Mouse (Mus musculus) ovary, adult 18-20 months (tissue): Measurements from ENCODE around the gene Hyal3.
A peak's percentile ranks its signal among the peaks of the same experiment; 100 is the strongest.

ENCODE experiments used
- DNase-seq: peaks from one replicate; pipeline ENCODE4 v3.0.0; 2022; ENCODE audit warnings: low spot score, mixed read lengths

The Hyal3 gene

DNA sequence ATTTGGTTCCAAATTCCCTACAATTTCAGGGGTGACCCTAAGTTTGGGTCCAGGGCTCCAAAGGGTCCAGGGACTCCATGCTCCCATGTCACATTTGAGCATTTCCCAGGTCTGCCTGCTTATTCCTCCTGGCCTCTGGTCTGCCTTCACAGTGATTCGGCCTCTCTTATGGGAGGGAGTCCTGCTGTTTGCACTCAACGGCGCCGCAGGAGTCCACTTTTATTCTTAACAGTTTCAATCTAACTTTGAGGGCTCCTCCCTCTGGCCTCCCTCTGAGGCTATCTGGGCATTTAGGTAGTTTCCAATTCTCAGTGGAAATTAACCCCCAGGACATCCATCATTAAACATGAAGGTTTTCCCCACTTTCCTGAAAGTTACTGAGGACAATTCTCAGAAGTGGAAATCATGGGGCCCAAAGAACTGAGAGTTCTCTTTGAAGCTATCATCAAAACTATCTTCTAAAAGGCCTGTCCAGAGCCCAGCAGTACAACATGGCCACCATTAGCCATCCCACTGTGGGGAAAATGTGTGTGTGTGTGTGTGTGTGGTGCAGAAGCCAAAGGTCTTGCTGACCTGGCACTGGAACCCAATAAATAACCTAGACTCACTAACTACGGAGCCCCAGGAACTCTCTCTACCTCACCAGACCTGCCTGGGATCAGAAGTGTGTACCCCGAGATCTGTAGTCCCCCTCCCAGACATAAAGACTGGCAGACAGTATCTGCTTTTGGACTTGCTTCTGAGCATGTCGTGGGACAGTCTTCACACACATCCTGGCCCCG, 13.9 kb downstream of the Hyal3 start:
- no peak for DNase-seq

DNA sequence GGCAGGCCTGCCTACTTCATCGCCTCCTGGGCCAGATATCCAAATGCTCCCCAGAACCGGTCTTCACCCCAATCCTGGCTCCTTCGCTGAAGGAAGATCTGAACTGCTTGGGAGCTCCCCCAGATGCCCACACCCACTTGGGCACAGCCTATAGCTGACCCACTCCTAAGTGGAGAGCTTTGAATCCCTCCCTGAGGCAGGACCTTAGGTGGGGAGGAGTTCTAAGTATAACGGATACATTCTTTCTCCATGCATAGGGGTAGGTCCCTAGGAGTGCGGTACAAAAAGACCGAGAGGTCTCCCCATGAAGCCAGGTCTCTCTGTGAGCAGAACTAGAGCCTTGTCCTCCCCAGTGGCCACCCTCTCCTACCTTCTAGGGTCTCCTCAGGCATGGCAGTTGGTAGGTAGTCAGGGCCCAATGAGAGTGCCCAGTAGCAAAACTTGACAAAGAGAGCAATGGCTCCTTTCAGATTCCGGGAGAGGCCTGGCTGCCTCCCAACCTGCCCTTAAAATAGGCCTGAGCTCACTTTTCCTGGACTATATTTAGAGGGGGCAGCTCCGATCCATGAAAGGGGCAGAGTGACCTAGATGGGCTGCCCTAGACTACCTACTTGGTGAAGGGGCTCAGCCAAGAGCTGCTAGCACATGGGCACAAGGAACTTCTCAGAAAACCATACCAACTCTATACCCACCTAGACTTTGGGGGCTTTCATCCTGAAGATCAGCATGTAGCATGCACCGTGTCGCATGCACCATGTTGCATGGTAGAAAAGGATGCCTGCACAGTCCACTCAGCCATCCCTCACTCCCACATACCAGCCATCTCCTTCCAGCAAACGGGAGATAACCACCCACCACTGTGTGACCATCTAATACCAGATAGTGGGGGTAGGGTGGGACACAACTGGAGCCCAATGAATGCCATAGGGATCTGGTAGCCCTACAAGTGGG, 16.3 kb downstream of the Hyal3 start:
- DNase-seq = no peak

DNA sequence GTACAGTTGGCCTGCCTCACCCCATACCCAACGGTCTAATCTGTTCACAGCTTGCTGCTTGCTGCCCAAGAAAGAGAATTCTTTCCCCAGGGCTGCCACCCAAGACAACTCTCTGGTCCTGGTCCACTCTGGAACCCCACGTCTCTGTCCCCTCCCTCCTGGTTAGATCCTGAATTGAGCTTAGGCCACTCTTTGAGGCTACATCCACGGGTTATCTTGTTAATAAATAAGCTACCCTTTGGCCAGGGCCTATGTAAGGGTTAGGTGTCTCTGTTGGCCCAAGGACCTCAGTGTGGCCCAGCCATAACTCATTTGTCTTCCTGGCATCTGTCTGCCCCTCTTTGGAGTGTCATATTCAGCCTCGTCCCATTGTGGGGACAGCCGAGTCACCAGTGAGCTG, 17.8 kb downstream of the Hyal3 start:
- no peak for DNase-seq

DNA sequence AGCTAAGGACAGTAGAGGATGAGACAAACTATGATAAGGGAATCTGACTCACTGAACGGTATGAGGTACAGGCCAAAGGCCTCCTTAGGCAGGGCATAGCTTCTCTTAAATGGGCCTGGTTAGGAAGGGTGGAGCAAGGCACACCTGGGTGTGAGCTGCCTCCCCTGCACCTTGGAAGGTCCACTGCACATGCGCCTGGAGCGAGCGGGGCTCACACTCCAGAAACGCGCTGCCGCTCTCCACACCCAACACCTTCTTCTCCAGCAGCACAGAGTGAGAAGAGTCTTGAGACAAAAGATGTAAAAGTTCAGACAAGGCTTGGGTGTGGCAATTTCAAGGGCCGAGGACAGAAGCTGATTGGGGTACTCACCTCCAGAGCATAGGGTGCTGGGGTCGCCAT, 18.8 kb downstream of the Hyal3 start:
- DNase-seq = no peak

GRCm38 (mm10) chr9:107599842-107600241, 19.2 kb downstream of the Hyal3 start:
- DNase-seq = no peak

GRCm38 (mm10) chr9:107600745-107601144, 20.1 kb downstream of the Hyal3 start:
- DNase-seq = no peak

DNA sequence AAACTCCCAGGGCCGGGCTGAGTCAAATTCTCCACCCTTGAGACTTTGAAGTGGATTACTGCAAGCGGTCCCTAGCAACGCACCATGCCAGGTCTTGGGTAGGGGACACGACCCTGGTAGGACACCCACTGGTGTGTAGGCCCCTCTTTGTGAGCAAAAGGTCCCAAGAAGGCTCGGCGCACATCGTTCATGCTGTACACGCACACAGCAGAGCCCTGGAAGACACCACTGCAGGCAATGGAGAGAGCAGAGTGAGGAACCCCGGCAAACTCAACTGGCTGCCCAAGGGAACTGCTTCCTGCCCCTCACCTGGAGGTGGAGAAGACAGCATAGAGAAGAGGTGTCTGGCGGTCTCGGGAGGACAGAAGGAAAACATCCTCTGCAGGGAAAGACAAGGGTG, 20.7 kb downstream of the Hyal3 start:
- no peak for DNase-seq

DNA sequence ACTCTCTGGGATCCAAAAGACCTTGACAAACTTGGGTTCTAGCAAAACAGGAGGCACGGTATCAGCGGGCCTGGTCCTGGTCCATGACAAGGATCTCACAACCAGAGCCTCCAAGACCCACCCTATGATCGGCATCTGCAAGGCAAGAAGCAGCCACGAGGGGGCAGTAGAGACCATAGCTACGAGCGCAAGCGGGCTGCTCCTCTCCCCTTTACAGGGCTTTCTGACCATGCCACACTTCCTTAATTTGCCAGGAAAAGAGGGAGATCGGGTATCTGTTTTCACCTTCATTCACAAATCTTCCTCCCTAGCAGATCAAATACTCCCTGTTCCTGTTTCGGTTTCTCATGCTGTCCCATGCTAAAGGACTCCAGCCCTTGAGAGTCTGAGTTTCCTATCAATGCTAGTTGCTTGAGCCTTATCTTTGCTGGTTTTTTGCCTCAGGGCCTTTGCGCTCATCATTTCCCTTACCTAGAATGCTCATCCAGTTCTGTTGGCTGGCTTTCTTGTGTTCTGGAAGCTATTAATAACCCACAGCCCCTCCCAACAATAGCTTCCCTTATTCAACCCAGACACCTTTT, 21.5 kb downstream of the Hyal3 start:
- DNase-seq = peak; percentile 67

GRCm38 (mm10) chr9:107603251-107603650, 22.6 kb downstream of the Hyal3 start:
- no peak for DNase-seq

DNA sequence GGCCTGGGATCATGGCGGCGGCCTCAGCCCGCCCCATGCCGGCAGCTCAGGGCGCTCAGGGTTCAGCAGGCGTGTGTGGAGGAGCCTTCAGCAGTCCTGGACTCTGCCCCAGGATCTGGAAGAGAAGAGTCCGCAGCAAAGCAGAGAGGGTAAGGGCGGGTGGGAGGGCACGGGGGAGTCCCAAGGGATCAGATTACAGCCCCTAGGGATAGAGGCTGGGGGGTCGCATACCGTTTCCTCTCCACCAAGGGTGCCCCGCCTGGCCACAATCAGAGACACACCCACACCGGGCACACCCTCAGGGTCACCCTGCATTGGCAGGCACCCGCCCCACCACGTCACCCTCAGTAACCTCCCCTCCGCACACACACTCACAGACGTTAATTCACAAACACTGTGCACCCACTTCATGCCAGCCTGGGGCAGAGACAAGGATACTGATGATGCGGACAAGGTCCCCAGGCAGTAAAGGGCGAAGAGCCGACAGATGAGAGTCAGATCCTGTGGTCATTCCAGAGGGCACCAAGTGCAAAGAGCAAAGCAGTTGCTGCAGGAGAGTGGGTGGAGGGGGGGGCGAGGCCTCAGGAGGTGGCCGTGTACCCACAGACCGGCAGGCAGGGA, 24.5 kb downstream of the Hyal3 start:
- peak; percentile 56 for DNase-seq

- no peak for DNase-seq
Observed at GRCm38 (mm10) chr9:107606591-107606990, 26.0 kb downstream of the Hyal3 start.

DNA sequence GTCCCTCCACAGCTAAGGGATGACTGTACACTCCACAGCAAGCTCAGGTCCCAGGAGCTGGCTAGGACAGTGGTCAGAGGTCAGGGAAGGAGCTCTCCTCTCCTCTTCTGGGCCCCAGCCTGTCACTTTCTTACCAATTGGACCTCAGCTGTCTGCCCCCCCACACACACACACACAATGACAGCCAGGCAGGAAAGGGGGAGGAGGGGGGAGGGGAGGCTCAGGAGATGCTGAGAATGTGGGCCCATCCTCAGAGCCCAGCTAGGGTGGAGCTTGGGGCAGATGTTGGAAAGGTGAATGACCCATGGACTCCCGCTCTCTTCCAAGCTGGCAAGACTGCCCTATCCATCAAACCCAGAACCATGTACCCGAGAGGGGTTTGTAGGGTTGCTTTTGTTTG, 26.4 kb downstream of the Hyal3 start:
- no peak for DNase-seq

DNA sequence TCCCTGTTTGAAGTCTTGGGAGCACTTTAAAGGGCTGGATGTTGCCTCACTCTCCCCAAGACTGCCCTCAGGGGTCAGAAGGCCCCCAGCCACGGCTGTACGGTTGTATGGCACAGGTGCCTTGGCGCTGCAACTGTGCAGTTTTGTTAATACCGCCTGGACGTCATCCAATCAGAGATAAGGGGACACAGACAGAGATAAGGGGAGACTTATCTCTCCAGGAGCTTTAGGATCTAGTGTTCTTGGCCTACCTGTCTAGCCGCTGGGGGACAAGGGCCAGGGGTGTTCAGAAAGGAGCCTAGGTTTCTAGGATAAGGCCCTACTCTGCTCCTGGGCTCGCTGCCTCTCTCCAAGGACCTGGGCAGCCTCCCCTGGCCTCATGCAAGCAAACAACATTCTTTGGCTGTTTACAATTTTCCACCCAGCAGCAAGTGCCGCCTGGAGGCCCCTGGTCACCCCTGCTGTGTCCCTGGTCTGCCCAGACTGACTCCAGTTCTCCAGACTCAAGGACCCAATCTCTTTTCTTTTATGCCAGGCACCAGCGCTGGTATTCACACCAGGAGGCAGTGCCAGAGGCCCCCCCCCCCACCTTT, 27.1 kb downstream of the Hyal3 start:
- no peak for DNase-seq

GRCm38 (mm10) chr9:107608741-107609432, 28.3 kb downstream of the Hyal3 start, which contains the start of gene Sema3b:
Gene Sema3b (minus strand): TSS chr9:107609229.
- no peak for DNase-seq

- DNase-seq = no peak
Observed at GRCm38 (mm10) chr9:107609433-107609830, 28.8 kb downstream of the Hyal3 start.

- no peak for DNase-seq
Observed at GRCm38 (mm10) chr9:107611456-107612190, 31.0 kb downstream of the Hyal3 start.

GRCm38 (mm10) chr9:107612191-107612944, 31.8 kb downstream of the Hyal3 start:
- DNase-seq = peak; percentile 95

DNA sequence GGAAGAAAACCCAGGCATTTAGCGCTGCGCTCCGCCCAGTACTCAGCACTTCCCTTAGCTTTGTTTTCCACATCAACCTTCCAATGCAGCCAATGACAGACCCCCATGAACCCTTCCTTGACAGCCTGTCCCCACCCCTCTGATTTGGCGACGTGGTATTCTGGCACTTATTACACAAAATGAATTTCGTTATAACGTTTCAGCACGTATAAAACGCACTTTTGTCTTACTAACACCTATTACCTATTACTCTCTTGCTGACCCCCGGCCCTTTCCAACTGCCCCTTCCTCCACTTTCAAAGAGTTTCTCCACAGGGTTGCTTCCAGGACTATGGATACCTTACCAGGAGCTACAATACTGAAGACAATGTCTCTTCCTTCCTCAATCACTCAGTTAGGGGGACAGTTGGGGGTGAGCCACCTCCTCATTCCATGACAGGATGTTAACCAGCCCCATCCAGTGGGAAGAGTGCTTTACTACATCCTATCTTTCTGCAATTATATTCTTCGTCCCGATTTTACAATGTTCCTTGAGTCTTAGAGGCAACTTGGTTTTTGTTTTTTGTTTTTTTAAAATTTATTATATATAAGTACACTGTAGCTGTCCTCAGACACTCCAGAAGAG, 32.4 kb downstream of the Hyal3 start:
- DNase-seq = no peak

- DNase-seq = no peak
Observed at GRCm38 (mm10) chr9:107615035-107615434, 34.4 kb downstream of the Hyal3 start.
